Mouse (Mus musculus) stomach, embryonic 16.5 days (tissue): ENCODE results near the gene 5330417C22Rik. TPM values are rescaled to one million over a fixed set of nuclear protein-coding genes. Genes with fewer than 3 reads are reported as not detected.

Experiments used
- ATAC-seq: fragments of 200-750 bp; cut with Nextera tagmentation; 2 replicates; pipeline ENCODE4 v1.8.0; 2017; ENCODE audit warnings: moderate number of reproducible peaks, moderate TSS enrichment; ENCODE audit not compliant: insufficient read depth, low FRiP score
- H3K27ac ChIP-seq: fragments of 300-500 bp; sonication (generic); 2 replicates; pipeline ENCODE4 v1.5.1; 2014; ENCODE audit warnings: low read length
- H3K27me3 ChIP-seq: fragments of 300-500 bp; sonication (generic); 2 replicates; pipeline ENCODE4 v1.6.1; 2014; ENCODE audit warnings: low read length, control low read depth, mixed read lengths; ENCODE audit not compliant: control insufficient read depth, insufficient read depth
- H3K36me3 ChIP-seq: fragments of 300-500 bp; sonication (generic); 2 replicates; pipeline ENCODE4 v1.6.1; 2014; ENCODE audit warnings: low read length; ENCODE audit not compliant: control insufficient read depth, insufficient read depth
- H3K4me1 ChIP-seq: fragments of 300-500 bp; sonication (generic); 2 replicates; pipeline ENCODE4 v1.6.1; 2014; ENCODE audit warnings: low read length, control low read depth, mixed read lengths; ENCODE audit not compliant: control insufficient read depth, insufficient read depth
- H3K4me2 ChIP-seq: fragments of 300-500 bp; sonication (generic); 2 replicates; pipeline ENCODE4 v1.6.1; 2014; ENCODE audit warnings: low read depth, low read length, mixed read lengths
- H3K4me3 ChIP-seq: fragments of 300-500 bp; sonication (generic); replicated peaks from 2 replicates; pipeline ENCODE4 v1.5.1; 2014; ENCODE audit warnings: mild to moderate bottlenecking, low read length
- H3K9ac ChIP-seq: fragments of 300-500 bp; sonication (generic); 2 replicates; pipeline ENCODE4 v1.6.1; 2014; ENCODE audit warnings: low read length
- H3K9me3 ChIP-seq: fragments of 300-500 bp; sonication (generic); replicated peaks from 2 replicates; pipeline ENCODE4 v1.6.1; 2016; ENCODE audit warnings: low read length, control low read depth; ENCODE audit not compliant: control insufficient read depth
- WGBS: fragments of 180-500 bp; shearing (Covaris S2); extraction: QIAGEN DNeasy Blood & Tissue Kit; methylation state at CpG from one replicate; pipeline ENCODE4 v1.1.7; 2014; 5-methylcytosine and 5-hydroxymethylcytosine counted together
- microRNA-seq: library from miRNA; unstranded; fragments of <30 nt; microRNA quantifications from one replicate; pipeline ENCODE4, GENCODE M21; 2016
- polyA plus RNA-seq: library from polyadenylated mRNA; unstranded; fragments of >200 nt; fragmentation: Nextera tagmentation; extraction: Ambion mirVana; gene quantifications from 2 replicates; pipeline ENCODE4 v1.2.1, GENCODE M21; 2015

Gene 5330417C22Rik
- polyA plus RNA-seq, 1 experiment from 2014 or later = 35.4 TPM

DNA sequence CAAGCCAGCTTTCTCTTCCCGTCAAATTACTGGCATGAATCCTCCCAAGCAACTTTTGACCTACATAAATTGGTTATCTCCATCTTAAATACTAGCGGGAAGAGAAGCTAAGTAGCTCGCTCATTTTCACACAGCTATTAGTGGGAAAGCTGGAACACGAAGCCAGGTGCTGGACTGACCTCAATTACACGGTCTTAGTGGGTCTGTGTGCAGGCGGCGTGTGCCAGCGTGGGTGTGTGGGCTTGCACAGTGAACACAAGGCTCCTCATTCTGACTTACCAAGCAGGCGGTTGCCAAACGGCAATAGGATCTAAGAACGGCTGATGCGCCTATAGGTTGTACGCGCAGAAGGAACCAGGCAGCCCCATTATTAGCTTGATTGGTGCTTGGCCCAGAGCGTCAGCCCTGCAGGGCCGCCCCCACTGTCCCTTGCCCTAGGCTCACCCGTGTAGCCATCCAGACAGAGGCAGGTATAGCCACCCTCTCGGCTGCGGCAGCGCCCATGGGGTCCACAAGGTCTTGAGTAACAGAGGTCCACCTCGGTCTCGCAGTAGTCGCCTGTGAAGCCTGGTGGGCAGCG, 129.9 kb downstream of the 5330417C22Rik start:
- Histone ChIP-seq H3K9me3 (no peaks in the 10 kb centered on the region), H3K4me3 (no peak overlapping the region), H3K4me2 (no peak overlapping the region), H3K27me3 (no peaks in the 10 kb centered on the region), H3K9ac (no peak overlapping the region), H3K27ac (no peak overlapping the region), H3K4me1 (peaks cover 25% of the 10 kb centered on the region), H3K36me3 (no peaks in the 10 kb centered on the region; the same call in 1 of the 2 replicates)
- no peak for ATAC-seq
- WGBS = 87% methylated on average over 24 of the region's 24 CpGs

Small RNA genes within 50 kb of the gene (microRNA-seq; reads per million reads assigned to microRNA genes)
- gene Gm22860 = not detected

Other genes starting within 250 kb of the 5330417C22Rik start
- not detected in 2 replicates for gene Mybphl, start 171.6 kb downstream of the 5330417C22Rik start, polyA plus RNA-seq
- 35.6 and 36.7 TPM in 2 replicates for gene Psrc1, start 152.7 kb downstream of the 5330417C22Rik start, polyA plus RNA-seq
- gene Celsr2, start 121.0 kb downstream of the 5330417C22Rik start, polyA plus RNA-seq = 14.4 and 17.4 TPM in 2 replicates
- gene Sars, start 91.3 kb downstream of the 5330417C22Rik start, polyA plus RNA-seq = 144 and 146 TPM in 2 replicates
- gene 1700013F07Rik, start 2.4 kb downstream of the 5330417C22Rik start, polyA plus RNA-seq = not detected in 2 replicates
- 45.6 and 47.3 TPM in 2 replicates for gene Tmem167b, start 25.9 kb upstream of the 5330417C22Rik start, polyA plus RNA-seq
- gene Taf13, start 35.2 kb upstream of the 5330417C22Rik start, polyA plus RNA-seq = 47.1 and 47.7 TPM in 2 replicates
- gene Wdr47, start 54.7 kb upstream of the 5330417C22Rik start, polyA plus RNA-seq = 14.3 and 14.9 TPM in 2 replicates
- 74.3 and 81.4 TPM in 2 replicates for gene Clcc1, start 117.4 kb upstream of the 5330417C22Rik start, polyA plus RNA-seq
- gene Gpsm2, start 185.8 kb upstream of the 5330417C22Rik start, polyA plus RNA-seq = 51.3 and 57.7 TPM in 2 replicates
- 0.49 and 0.97 TPM in 2 replicates for gene Aknad1, start 203.1 kb upstream of the 5330417C22Rik start, polyA plus RNA-seq